Mouse (Mus musculus) fat pad, adult 2 months (tissue): Measurements from ENCODE around the gene Aph1b.

ENCODE experiments used
- DNase-seq: peaks from one replicate; pipeline ENCODE4 v3.0.0-alpha.2; 2011; ENCODE audit warnings: low read depth, low spot score; ENCODE audit errors: extremely low read depth

Aph1b gene

DNA sequence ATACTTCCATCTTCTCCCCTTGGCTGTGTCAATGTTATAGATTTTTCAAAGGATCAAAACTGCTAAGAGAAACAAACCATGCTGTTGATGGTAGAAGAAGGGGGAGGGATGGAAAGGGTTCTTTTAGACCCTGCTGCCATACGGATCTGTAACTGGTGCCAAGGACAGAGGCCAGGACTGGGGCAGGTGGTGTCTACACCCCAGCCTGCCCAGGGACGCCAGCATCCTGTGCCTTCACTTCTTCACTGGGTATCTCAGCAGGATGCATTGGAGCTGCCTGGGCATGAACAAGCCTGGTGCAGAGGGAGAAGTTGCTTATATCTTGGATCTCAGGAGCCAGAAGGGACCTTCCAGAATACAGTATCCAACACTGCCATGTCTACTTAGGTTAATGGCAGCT lies 50.8 kb downstream of the Aph1b start:
- no peak for DNase-seq

DNA sequence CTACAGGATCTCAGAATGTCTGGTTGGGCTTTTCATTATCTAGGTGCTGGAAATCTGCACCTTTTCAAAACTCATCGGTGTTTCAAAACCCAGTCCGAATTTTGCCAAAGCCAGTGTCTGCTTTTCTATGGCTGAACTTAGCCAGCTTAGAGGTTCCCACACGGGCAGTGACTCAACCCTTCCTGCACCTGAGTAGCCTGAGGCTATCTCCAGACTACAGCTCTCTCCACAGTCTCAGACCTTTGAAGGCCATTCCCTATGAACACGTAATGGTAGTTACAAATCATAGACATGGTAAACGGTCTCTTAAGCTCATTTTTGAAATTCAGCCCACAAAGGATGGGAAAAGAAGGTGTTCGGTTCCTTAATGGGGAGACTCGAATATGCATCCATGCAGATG lies 55.8 kb downstream of the Aph1b start:
- DNase-seq: no peak

DNA sequence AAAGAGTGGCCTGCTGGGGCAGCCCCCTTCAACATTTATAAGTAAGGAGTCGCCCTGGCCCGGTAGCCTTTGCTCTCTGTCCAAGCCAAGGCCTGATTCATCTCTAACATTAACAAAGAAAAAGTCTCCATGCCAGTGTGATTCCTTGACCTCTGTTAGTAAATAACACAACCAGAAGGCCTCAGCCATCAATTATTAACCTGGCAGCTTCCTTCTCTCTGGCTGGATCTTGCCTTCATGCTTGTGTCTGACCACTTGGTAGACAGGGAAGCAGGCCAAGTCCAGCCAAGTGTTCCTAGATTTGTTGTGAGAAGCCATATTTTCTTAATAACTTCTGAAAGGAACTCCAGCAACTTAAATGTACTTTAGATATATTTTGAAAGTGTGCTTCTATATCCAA lies 58.7 kb downstream of the Aph1b start:
- DNase-seq: no peak

DNA sequence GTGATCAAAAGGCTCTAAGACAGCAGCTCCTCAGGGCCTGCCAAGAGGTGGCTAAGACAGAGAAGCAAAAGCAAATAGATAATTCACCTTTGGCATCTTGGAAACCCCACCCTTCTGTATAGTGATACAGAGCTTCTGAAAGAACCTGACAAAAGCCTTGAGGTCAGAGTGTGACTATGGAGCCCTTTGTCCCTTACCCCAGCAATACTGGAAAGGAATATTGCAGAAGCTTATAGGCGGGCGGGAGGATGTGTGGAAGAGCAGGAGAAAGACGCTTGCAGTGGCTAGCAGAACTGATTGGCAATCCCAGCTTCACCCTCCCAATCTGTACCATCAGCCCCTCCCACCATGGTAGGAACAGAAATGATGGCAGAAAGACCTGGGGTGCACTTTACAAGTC lies 59.3 kb downstream of the Aph1b start:
- no peak for DNase-seq

DNA sequence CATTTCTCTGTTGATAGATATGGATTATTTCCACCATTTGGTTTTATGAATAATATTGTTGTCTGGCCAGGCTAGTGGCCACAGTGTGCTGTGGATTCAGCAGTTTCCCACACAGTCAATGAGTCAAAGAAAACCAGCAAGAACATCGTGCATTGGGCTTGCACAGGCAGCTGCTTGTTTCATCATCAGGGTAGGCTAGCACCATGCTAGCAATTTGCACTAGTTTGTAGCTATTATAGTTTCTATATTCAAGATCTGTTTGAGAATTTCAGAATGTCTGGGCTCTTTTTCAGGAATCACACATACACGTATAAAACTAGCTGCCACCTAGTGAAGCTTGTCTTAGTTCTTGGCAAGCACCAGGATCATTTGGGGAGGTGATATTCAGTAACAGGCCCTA lies 60.2 kb downstream of the Aph1b start:
- DNase-seq: no peak

DNA sequence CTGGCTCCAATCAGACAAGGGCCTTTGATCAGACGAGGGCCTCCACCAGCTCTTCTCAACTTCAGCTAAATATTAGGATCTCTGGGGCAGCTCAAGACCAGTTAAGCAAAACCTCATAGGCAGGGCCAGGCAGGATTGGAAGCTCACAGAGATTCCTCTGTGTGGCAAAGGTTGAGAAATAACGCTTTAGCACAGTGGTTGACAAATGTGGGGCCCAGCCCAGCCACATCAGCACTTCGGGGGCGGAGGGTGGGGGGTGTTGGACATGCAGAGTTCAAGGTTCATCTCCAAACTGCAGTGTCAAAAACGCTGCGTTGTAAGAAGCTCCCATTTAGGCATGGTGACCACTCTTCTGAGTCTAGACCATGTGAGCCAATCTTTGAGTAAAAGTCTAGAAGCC lies 60.7 kb downstream of the Aph1b start:
- no peak for DNase-seq

DNA sequence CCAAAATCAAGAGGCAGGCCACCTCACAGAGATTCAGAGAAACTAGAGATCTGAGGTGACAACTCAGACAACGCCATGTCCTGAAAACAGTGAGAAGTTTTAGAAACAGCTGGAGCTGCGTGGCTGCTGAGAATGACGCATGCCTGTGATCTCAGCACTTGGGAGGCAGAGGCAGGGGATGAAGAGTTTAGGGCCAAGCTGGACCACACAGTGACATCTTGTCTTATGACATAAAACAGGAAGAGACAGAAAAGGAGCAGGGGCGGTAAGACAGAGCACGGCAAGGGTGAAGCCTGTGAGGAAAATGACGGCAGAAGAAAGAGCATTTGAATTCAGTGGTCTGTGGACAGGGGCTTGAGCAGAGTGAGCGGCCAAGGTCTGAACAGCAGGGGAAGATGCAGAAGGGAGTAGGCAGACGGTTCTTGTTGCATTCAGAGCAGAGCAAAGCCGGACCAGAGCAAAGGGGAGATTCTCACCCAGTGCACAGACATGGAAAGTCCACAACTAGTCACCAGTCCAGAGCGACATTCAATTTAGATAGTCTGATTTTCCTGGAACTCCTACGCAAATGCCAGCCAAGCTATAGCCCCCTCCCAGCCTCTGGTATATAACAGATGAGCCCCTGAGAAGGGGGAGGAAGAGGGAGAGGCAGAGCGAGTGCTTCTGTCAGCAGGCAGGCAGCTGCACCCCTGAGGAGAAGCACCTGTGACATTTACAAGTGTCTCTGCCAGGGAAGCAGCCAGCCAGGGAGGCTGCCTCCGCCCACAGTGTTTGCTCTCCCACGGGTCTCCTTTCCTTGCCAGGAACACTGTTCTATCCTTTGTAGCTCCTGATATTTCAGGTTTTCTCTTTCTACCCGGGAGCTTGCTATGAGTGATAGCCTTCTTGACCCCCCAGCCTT lies 62.2 kb downstream of the Aph1b start:
- no peak for DNase-seq

DNA sequence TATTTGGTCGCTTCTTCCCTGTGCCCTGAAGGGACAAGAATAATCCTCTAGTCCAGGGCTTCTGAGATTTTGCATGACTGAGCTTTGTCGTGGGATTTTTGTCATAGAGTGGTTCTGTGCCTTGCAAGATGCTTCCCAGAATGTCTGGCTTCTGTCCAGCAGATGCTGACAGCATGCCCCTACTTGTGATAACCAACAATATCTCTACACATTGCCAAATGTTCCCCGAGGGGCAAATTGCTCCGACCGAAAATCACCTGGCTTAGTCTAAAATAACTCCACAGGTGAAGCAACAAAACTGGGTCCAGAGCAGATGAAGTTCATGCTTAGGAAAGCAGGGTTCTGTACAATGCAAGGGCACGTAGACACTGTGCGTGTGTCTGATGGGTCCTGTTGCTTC lies 64.0 kb downstream of the Aph1b start:
- DNase-seq: peak; percentile 99

DNA sequence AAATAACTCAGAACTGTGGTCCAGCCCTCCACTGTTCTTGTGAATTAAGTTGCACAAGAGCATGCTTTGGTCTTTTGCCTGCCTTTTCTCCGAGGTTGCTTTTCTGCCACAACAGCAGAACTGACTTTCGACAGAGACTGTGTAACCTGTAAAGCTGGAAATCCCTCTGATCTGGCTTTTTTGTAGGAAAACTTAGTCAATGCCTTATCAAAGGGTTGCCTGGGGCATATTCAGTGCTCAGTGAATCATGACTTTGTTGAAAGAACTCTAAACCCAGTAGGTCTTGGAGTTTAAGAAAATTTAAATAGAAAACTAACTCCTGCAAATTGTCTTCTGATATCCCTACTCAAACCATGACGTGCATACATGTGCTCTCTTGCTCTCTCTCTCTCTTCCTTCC lies 64.7 kb downstream of the Aph1b start:
- DNase-seq: no peak

DNA sequence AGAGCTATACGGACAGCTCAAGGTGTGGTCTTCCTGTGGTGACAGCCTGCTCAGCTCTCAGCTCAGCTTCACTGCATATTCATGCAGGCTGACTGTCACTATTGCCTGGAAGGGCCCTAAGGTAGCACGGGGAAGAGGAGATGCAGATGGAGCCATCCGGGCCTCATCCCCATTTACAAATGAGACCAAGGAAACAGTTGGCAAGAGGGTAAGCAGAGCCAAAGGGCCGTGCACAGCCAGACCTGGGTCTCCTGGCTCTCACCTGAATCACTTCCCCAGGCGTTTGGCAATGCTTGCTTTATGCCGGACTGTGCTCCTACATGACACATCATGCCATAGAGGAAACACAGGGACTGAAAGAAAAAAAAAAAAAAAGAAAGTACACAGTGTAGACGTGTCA lies 68.0 kb downstream of the Aph1b start:
- no peak for DNase-seq

DNA sequence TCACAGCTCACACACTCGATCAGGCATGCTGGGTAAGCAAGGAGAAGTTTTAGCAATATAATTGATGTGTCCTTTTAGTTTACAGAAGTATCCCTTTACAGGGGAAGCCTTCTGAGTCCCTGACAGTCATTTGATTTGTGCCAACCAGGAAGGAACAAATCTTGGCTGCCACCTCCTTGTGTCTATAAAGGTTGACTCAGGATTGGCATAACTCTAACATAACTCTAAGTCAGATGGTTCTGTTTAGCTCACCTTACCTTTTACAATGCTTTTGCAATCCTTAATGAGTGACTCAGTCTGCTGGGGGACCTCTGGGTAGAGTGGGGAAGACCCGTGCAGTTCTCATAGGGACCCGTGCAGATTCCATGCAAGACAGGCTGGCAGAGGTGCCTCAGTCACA lies 69.7 kb downstream of the Aph1b start:
- DNase-seq: no peak
